Mouse (Mus musculus): ENCODE measurements around the gene Lsamp.

The Lsamp gene

DNA sequence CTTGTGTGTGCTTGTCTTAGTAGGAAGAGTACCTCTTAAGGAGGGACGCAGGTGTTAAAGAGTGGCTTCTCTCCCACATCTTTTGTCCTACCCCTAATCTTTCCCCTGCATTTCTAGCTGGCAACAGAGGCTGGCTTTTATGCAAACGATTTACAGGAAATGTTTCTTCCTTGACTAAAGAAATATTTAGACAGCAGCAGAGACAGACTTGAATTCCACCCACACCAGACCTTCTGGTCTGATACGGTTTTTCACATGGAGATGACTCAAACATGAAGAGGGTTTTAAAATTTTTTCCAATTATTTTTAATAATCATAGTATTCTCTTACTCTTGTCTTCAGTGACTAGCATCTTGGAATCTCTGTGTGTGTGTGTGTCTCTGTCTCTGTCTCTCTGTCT is 1333.8 kb downstream of the Lsamp start:
- DNase-seq, result no peak

DNA sequence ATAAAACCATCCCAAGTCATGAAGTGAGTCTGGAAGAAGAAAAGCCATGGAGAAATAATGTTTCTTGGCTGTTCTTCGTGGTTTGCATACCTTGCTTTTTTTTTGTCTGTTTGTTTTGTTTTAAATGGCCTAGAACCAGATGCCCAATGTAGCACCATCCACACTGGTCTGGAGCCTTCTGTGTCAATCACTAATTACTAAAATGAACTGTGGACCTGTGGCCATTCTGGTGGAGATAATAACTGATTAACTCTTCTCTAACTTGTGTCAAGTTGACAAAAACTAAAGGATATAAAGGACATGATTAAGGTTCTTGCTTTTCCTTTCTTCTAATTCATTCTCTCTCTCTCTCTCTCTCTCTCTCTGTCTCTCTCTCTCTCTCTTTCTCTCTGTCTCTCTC is 1359.3 kb downstream of the Lsamp start:
- DNase-seq, result no peak

DNA sequence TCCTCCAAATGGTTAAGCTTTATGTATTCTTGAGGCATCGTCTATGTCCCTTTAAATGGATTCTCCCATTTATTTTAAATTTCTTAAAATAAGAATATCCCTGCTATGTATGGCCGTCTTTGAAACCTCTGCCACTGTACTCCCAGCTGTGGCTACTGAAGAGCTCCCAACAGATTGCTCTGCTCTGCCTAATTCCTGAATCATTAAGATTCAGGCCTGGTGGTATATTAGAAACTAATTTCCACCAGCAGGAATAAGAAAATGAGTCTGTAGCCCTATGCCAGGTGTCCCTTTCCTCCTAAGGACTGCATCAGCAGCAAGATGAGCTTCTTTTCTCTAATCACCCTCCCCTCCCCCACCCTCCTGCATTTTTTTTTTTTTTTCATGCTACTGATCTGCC is 1381.0 kb downstream of the Lsamp start:
- no peak for DNase-seq

DNA sequence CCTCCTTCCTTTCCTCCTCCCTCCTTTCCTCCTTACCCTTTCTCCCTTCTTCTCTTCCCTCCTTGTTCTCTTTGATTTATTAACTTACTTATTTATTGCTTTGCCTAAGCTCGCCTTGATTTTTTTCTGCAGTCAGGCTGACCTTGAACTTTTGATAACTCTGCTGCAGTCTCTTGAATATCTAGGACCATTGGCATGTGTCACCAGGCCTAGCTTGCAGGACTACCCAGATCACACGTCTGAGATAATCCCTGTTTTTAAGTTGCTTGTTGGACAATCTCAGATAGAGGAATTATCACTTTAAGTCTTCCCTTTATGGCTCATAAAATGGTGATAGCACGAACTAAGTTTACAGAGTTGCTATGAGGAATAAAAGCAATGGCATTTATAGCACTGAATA is 1399.5 kb downstream of the Lsamp start:
- no peak for DNase-seq

DNA sequence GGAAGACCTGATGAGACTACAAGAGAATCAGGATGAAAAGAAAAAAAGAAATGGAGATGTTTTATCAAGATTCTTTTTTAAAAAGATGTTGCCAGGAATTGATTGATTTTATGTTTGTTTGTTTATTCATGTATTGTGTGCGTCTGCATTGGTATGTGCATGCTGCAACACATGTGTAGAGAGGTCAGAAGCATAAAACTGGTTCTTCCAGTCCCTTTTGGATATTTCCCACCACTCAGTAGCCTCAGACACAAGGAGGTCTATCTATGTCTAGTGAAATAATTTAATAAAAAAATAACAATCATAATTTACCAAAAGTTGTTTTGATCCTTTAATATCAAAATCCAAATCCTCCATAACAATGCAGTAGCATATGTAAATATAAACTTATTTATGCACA is 1400.1 kb downstream of the Lsamp start:
- DNase-seq, result no peak

DNA sequence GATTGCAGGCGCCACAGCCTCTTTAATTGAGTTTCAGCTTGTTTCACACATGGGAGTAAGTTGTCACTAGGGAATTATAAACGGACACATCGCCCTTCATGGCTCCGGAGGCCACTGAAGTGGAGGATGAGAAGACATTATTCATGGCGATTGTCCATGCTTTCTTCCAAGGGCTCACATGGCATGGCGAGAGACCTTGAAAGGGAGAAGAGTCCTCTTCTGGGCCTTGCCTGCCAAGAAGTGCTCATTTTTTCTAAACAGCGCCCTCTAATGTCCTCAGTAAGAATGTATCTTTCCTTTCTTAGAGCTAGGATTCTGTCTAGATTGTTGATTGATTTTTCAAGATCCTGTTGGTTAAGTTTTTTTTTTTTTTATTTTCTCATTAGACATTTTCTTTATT is 1424.7 kb downstream of the Lsamp start:
- DNase-seq, result no peak

DNA sequence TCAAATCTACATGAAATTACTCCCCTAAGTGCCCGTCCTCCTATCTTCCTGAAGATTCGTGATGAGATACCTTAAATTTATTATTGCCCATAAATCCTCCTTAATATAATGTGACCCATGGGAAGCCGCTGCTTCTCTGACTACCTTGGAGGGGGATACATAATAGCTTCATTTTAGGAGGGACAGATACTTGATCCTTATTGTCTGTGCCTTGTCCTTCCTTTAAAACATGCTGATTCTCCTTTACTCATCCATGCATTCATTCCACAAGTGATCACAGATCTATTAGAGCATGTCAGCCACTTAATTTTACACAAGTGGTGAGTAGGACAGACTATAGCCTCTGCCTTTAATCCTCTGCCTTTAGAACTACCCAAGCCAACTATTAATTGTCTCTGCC is 1426.5 kb downstream of the Lsamp start:
- no peak for DNase-seq

DNA sequence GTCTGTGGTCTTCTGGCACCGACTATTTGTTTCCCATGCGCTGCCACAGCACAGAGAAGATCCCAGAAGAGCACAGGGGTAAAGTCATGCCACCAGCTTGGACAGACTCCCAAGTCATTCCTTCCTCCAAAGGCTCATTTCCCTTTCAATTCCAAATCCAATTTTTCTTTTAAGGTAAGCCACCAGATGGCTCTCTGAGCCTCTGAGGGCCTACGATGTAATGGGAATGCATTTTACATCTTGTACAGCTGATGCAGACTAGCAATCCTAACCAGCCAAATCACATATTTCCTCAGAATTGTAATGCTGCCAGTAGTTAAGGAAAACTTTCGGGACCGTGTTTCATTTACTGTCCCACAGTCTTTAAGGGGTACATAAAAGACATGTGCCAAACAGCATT is 1433.2 kb downstream of the Lsamp start:
- DNase-seq, result no peak

DNA sequence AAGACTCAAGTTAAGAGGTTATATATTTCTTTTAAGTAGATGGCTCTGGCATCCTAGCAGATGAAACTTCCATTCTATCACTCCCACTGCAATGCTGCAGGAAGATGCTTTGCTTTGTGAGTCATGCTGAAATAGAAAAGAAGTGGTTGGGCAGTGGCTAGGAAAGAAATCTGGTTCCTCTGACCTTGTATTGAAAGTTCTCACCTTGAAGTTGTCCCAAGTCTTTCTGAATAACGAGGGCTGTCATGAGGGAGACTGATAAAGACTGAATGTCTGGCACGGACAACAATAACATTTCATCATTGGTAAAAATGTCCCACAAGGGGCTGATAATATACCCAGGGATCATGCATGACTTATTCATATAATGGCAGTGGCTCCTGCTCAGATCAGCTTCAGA is 1483.2 kb downstream of the Lsamp start:
- no peak for DNase-seq

DNA sequence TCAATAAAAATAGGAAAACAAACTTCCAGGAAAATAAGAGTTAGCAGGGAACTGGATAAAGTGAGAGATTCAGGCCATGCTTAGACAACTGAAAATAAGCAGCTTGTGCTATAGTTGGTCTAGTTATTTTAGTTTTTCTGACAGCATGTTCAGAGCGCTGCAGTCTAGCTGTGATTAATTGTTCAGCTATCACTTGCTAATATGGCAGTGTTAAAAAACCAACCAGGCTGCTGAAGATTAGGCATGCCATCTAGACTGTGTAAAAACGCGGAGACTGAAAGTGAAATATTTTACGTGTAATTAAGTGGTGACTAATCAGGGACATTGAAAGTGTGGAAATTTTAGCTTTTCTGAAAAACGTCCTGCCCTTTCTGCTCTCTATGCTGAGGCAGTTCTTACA is 1494.5 kb downstream of the Lsamp start:
- no peak for DNase-seq

DNA sequence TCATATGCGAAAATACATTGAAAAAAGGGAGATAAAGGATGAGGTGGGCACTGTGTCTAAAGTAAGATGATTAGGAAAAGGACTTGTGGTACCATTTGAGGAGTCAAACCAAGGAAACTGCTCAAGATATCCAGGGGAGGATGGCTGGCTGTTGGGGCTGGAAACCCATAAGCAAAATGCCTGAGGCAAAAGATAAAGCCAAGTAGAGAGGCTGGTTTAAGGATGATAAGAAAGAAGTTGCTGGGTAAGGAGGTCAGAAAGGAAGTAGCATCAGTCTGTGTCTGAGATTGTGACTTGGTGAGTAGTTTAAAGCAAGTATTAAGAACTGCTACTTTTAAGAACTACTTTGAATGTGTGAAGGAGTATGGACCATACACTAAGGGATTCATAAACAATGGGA is 1497.7 kb downstream of the Lsamp start:
- DNase-seq, result no peak

DNA sequence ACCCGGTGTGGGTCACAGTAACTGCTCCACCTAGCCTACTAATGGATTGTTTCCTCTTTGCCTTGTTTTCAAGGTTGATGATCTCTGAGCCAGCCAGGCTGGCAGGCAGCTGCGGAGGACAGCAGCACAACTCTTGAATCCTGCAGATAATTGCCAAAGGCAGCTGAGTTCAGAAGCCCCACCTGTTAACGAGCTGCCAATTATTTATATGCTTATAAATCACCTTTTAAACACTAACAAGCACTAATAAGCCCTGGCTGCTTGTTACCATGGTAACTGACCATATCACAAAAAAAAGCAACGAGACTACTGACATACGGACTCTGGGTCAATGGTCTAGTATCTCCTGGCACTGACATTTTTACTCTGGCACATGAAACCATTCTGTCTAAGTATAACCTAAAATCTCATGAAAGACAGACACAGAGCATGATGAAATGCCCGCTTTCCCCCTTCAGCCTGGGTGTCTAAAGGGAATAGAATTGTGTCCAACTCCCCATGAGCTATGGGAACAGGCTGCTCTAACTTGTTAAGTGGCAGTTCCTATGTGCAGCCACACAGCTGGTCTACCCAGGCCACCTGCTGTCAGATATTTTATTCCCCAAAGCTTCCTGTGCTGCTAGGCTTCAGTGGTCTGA is 1526.9 kb downstream of the Lsamp start:
- DNase-seq, result no peak

DNA sequence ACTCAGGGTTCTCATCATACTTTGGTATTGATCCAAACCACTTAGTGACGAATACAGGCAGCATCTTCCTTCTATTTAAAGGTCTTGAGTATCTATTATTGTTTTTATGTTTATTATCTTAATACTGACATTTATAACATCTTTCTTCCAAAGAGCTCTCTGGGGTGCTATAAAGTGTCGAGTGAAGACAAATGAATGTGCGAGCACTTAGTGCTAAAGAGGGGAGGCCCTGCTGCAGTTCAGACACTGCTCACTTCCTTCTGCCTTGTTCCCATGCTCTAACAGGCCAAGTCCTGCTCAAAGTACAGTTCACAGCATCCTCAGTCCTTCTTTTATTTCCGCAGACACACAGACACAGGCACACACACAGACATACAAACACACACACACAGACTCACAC is 1537.4 kb downstream of the Lsamp start:
- no peak for DNase-seq

DNA sequence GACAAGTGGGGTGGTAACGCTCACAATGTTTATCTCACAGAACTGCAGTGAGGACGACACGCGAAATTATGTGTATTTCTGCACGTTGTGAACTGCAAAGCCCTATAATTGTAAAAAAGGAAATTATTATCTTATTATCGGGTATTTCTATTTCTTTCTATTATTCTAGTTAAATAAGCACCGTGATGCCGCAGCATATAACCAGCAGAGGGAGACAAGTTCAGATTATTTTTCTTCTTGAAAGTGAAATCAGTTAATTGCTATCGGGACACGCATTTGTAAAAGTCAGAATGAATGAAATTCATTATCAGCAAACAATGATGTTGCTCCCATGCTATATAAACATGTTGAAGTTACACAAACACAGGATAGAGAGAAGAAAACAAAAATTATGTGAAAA is 1540.1 kb downstream of the Lsamp start:
- no peak for DNase-seq

DNA sequence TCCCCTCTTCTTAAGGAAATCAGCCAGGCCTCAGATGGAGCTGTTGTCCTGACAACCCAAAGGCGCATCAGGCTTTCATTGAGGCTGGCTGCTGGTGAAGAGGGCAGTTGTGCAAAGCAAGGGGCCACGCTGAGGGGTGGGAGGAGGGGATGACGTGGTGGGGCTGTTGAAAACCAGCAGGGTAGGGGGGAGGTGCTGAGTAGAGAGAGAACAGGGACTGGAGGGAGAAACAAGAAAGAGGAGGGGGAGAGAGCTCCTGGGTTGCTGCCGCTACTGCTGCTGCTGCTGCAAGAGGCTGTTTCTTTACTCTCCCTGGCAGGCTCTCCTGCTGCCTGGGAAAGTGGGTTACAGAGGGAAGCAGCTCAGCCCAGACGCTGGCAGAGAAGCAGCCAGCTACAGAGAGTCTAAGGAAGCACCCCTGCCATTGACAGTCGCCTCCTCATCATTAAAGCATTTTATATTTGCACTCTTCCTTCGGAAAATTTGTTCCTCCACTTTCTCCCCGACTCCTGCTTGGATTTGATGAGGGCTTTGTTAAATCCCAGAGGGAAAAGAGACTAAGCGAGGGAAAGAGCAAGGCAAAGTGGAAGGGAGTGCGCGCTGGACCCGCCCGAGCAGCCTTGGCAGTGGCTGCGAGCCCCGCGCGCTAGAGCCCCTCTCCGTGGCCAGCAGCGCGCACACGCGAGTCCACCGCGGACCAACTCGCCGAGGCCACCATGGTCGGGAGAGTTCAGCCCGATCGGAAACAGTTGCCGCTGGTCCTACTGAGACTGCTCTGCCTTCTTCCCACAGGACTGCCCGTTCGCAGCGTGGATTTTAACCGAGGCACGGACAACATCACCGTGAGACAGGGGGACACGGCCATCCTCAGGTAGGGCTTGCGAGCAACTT is 1548.7 kb downstream of the Lsamp start:
- no peak for DNase-seq

DNA sequence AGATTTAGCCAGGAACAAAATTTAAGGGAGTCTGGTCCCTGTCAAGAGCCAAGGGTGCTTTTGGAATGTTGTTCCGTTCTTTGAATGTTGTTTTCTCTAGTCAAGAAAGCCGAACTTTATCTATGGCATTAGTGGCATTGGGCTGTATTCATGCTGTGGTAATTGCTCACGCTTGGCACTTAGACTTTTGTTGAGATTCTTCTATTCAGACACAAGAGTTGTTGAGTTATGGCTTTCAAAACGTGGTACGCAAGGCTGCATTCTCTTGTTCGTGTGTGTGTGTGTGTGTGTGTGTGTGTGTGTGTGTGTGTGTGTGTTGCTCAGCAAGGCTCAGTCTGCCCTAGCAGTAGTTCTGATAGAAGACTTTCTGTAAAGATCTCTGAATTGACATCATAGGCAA is 1549.5 kb downstream of the Lsamp start:
- DNase-seq, result no peak

DNA sequence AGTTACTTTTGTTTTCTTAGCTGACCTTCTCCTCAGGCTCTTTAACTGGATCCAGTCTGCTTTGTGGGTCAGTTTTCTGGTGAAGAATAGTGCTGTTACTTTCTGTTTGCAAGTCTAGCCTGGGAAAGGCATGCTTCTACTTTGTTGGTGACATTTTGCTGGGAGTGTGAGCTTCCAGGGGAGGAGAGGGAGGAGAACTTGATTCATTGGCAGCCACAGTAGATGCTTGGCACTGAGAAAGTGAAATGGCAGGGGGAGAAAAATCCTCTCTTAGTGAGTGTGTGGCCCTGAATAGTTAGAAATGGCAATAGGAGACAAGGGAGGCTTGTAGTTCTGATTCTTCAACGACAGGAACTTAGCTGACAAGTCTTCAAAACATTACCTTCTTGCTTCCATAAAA is 1551.6 kb downstream of the Lsamp start:
- no peak for DNase-seq

DNA sequence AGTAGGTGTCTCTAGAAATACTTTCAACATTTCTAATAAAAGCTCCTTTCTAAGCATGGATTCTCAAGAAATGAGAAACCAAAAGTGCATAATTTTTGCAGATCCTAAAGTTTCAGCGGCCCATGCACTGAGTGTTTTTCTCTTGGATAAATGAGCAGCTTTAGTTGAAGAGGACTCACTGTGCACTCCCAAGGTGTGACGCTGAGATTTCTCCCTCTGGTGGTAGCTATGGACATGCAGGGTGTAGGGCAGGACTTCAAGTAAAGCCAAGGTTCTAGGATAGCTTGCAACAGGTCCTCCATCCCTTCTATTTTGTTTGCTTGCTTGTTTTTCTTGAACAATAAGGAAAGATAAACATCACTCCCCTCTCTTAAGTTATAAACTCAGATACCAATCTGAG is 1558.5 kb downstream of the Lsamp start:
- DNase-seq, result no peak

DNA sequence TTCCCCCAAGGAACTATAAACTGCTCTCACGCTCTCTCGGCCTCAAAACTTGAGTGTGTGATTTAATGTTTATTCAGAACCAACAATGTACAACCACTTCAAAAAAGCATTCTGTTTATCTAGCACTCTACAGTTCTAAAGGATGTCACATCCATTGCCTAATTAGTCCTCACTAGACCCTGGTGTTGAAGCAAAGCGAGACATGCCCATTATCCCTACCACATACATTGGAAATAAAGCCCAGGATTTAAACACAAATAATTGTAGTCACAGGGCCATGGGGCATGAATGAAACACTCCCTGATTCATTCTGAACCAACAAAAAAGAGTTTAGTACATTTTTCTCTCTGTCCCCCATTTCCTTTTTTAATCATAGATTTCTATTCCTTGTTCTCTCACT is 1567.0 kb downstream of the Lsamp start:
- no peak for DNase-seq

DNA sequence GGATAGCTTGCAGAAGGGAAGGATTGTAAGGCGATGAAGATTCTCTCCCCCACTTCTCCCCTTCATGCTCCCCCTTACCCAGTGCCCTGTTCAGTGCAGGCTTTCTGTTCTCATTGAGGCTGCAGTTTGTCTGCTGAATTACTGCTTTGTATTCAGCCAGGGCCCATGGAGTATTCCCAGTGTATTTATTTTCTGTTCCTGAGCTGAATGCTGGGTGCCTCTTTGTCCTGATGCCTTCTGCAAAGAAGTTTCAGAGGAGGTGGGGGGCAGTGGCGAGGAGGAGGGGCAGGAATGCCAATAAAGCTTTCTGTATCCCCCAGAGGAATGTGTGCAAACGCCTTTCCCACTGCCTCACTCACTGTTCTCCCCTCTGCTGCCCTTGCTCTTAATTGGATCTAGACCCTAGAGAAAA is 1567.7 kb downstream of the Lsamp start:
- DNase-seq, result no peak

DNA sequence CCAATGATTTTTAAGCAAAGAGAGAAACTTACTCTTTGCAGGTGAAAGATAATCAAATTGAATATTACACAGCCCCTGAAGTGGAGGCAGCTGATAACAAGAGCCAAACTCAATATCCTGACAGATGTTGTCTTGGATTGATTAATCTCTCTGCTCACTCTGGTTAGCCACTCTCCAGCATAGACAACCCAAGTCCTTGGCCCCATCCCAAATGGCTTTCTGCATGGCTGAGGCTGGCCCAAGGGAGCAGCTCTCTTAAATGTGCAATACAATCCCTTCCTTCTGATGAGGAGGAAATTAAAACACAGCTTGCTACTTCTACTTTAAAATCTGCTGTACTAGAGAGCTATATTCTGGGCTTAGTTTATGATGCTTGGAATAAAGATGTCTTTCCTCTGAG is 1572.9 kb downstream of the Lsamp start:
- DNase-seq, result no peak

DNA sequence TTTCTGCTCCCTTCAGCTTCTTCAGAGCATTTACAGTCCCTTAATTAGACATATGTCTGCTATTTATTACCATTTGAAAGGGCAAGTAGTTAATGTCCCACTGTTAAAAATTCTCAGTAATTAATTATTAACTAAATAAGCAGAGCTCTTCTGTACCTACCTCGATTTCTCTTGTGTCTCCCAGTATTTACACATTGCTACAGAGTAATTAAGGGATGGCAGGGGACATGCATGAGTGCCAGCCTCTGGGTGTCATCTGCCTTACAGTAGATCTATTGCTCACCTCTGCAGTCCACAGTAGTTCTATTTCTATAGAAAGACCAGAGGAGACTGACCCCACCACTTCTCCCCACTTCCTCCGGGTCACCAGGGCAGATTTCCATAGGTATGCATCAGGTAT is 1581.1 kb downstream of the Lsamp start:
- no peak for DNase-seq

DNA sequence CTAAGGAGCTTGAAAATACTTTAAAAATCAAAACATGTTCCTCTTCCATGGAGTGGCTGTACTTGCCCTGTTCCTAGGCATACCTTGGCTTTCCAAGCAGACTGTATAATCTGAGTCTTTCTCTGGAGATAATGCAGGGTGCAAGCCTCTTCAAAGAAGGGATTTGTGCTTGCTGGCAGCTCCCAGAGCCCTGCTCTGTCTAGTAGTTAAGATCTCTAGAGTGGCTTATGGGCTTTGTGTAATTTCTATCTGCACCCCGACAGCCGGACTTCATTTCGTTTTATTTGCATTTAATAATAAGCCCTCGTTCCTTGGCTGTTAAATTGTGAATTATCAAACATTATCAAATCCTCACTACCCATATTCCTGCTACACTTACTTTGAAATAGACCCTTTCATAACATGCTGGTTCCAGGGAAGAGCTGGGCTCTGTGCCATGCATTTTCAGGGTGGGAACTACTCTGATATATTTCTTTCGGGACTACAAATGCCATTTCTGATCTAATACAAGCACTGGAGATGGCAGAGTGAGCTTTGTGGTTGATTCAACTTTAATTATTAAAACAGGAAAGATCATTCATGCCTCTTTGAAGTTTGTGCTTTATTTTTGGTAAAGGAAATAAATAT is 1604.6 kb downstream of the Lsamp start:
- no peak for DNase-seq

DNA sequence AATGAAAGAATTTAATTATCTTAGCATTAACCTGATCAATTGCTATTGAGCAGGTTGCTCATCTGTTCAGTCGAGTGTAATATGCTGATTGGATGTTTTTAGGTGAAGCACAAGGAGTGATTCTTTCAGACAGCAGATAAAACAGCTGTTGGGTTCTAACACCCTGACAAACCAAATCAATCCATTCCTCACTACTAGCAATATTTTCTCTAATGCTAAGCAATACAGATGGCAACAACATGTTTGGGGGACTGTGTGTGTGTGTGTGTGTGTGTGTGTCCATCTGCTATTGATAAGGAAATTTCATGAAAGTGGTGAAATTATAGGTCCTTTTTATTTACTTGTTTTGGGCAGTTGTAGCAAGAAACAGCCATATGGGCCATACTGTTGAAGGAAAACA is 1628.1 kb downstream of the Lsamp start:
- no peak for DNase-seq

Data from lung, postnatal 36 days (tissue).